Mouse (Mus musculus) cerebellum, adult 18-20 months (tissue): ENCODE results near the gene Rab13.

Source experiments
- DNase-seq, 2 experiments: peaks; one replicate each; pipeline ENCODE4 v3.0.0; 2021

The Rab13 gene

DNA sequence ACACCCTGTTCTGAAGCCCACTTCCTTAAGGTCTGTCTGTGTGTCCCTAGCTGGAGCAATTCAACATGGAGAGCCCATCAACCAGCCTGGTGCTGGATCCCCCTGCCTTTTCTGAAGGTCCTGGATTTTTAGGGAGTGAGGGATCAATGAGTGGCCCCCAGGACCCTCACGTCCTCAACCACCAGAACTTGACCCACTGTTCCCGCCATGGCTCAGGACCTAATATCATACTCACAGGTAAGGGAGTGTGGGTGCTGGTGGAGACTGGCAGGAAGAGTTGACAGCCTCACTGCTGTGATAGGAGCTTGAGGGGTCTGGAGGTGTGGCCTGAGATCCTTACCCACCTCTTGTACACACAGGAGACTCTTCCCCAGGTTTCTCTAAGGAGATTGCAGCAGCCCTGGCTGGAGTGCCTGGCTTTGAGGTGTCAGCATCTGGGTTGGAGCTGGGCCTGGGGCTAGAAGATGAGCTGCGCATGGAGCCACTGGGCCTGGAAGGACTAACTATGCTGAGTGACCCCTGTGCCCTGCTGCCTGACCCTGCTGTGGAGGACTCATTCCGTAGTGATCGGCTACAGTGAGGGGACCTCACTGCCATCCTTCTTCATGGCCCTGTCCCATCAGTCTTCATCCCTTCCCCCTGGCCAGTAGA, 49.8 kb downstream of the Rab13 start:
- peak in 1 of 2 experiments; percentile 13 for DNase-seq

DNA sequence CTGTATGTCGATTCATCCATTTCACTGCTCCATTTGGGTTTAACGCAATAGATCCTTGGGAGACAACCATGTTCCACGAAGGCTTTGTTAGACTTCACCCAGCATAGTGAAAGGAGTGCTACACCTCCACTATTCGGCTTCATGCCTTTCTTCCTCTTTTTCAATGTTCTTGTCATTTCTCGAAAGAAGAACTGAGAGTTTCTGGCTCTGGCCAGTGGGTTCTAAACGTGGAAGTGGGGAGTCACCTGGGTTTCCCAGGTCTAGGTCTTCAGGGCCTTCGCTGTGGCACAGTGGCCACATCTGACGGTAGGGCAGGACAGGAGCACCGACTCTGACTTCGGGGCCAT, 51.2 kb downstream of the Rab13 start:
- DNase-seq = no peak

DNA sequence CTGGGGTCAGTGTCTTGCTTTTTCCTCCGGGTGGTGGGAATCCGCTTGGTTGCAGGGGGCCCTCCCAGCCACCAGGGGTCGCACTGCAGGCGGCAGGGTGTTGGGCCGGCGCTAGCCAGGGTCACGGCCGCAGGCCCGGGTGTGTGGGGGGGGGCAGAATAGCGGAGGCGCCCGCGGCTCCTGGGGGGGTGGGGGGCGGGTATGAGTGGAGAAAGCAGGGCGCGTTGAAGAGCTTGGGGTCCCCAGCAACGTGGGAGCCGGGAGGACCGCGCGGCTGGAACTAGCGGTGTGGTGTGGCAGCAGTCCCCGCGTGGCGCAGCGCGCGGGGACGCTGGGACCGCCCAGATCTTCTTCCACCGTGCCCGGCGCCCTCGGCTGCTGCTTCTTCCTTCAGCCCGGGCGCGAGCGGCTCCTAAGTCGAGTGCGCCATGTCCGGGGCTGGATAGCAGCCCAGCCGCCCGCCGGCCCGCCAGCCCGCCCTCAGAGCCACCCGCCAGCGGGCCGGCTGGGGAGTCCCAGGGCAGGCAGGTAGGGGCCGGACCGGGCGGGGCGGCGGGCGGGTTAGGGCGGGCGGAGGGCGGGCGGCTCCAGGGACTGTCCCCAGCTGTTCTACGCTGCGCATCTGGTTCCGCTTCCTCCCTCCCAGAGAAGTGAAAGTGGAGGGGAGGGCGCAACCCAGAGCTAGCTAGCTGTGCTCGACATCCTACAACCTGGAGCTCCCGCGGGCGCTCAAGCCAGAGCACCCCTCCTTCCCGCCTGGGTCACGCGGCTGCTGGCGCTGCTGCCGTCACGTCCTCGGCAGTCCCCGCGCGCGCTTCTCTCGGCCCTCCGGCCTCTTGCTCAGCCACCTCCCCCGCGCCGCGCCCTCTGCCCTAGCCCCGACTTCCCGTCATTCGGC, 51.8 kb downstream of the Rab13 start, which contains the start of gene Dennd4b:
Gene Dennd4b, plus strand, starts transcription at position 152 of the 898 bp plus-strand sequence.
- DNase-seq = peak; percentile 93 to 95

DNA sequence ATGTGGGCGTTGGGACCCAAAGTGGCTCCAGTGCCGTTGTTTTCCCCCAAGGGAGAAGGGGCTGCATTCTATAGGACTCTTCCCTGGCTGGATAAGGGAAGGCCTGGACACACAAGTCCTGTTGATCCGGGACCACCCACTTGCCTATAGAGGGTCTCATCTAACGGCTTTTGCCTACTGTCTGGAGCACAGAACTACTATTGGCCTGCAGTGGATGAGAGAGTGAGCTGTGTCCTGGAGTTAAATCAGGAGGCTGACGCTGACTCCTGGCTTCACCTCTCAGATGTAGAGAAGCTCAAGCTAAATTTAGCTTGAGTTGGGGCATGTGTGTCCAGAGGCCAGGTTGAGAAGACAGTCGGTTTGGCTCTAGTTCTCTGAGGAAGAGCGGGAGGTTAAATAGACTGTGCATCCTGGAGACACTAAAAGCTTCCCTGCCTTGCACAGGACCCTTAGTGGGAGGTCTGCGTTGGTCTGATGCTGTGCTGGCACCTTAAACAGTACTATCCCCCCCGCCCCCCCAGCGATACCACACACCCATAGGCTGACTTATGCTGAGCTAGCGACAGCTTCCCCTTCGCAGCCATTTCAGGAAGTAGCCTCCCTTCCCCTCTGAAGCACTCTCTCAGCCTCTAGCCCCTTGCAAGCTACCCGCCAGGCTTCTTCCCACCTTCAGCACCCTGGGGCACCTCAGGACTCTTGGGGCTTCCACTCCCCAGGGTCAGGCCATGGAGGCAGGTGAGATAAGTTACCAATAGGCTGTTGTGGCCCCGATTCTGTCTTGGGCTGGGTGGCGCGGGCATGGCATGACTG, 52.6 kb downstream of the Rab13 start:
- DNase-seq = peak in 1 of 2 experiments; percentile 69

DNA sequence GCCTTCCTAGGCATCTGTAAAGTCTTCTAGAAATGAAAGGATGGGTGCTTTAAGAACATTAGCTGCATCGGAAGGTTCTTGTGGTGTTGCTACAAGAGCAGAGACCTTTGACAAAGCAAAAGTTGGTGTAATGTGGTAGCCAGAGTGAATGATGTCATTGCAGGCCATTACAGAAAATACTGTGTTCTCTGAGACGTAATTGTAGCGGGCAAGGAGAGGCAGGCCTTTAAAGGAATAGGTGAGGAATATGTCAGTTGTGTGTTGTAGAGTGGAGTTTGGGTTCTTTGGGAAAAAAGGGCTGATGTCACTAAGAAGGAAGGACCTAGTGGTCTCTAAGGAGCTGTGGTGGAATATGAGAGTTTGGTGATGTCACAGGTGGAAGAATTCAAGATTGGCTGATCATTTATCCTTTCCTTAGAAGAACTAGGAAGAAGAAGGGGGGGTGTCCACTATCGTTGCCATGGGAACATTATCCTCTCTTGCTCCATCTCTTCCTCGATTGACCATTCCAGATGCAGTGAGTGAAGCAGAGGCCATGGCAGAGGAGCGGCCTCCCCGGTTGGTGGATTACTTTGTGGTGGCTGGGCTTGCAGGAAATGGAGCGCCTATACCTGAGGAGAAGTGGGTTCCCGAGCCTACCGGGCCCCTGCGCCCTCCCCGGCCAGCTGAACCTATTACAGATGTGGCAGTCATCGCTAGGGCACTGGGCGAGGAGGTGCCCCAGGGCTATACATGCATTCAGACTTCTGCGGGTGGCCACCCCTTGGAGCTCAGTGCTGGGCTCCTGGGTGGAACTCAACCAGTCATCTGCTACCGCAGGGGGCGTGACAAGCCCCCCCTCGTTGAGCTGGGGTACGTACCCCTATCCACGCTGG, 53.6 kb downstream of the Rab13 start:
- no peak for DNase-seq

DNA sequence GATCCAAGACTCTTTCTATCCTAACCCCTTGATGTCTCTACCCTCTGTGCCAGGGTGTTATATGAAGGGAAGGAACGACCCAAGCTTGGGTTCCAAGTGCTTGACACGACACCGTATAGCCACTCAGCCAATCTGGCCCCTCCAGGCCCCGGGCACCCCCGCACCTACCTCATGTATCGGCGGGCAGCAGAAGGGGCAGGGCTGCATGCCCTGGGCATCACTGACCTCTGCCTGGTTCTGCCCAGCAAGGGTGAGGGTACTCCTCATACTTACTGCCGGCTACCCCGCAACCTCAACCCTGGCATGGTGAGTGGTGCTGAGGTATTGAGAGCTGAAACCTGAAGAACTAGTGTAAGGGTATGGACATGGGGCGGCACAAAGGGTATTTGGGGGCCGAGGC, 54.7 kb downstream of the Rab13 start:
- DNase-seq = no peak

DNA sequence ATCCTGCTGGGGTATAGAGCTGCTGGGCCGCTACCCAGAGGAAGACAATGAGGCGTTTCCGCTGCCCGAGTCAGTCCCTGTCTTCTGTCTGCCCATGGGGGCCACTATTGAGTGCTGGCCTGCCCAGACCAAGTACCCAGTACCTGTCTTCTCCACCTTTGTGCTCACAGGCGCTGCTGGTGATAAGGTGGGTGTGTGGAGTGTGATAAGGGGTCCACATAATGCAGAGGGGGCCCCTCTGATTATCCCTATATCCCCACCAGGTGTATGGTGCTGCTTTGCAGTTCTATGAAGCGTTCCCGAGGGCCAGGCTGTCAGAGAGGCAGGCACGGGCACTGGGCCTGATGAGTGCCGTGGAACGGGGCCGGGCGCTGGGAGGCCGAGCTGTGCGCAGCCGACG, 55.5 kb downstream of the Rab13 start:
- DNase-seq = no peak

DNA sequence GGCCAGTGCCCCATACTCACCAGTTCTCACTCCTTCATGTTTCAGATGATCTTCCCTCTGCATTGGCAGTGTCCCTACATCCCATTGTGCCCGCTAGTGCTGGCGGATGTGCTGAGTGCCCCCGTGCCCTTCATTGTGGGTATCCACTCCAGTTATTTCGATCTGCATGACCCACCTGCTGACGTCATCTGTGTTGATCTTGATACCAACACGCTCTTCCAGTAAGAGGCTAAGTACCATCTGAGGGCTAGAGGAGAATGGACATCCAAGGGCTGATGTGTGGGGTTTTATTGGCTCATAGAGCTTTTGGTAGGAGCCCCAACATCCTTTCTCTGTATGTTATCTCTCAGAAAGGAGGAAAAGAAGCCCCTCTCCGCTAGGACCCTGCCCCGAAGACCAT, 57.3 kb downstream of the Rab13 start:
- no peak for DNase-seq

DNA sequence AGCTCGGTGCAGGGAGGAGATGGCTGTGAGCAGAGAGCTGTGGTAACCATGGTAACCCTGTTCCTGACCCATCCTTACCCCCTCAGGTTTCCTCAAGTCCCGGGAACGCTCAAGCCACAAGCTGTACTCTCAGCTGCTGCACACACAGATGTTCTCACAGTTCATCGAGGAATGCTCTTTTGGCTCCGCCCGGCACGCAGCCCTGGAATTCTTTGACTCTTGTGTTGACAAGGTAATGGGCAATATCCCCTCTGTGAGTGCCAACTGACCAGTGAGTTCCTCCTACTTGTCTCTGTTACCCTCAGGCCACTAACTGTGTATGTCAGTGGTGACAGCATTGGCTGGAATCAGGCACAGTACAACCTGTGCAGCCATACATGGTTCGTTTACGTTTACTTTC, 58.7 kb downstream of the Rab13 start:
- DNase-seq = no peak

DNA sequence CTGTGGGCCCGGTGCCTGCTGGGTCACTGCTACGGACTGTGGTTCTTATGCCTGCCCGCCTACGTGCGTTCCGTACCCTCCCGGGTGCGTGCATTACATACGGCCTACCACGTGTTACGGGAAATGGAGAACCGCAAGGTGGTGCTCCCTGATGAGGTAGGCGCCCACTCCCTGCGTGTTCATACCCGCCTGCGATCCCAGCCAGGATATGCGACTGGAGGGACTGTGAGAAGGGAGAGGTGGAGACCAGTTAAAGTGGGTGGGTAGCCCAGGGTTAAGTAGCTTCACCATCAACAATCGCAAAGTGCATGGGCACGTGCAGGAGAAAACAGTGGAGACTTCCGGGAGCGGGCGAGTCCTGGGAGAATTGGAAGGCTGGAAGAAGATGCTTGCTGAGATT, 60.4 kb downstream of the Rab13 start:
- DNase-seq = no peak

DNA sequence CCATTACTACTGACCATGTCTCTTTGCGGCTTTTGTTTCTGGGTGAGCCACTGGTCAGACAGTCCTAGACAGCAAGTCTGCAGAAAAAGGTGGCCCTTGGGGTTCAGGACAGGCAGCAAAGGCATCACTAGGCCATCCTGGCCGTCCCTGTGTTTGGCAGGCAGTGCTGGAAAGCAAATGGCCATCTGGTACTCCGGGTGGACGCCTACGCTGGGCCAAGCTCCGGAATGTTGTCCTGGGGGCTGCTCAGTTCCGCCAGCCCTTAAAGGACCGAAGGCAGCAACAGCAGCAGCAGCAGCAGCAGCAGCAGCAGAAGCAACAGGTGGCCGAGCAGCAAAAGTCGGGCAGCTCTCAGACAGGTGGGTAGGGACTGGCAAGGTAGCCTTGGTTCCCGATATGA, 61.8 kb downstream of the Rab13 start:
- peak; percentile 76 to 81 for DNase-seq
